Mouse (Mus musculus) cerebellum, adult 2 months (tissue): ENCODE measurements around the gene Slc4a4. TPM values are rescaled to one million over a fixed set of nuclear protein-coding genes. Genes with fewer than 3 reads are reported as not detected.

Experiments
- DNase-seq, 2 experiments: peaks; one replicate each; pipeline ENCODE4 v3.0.0; 2021
- H3K27ac ChIP-seq: fragments of 200-500 bp; 2 replicates; pipeline ENCODE4 v1.5.1; 2012; ENCODE audit warnings: low read length, control low read depth, inconsistent platforms; ENCODE audit not compliant: insufficient read depth
- H3K27me3 ChIP-seq: fragments of 200-500 bp; 2 replicates; pipeline ENCODE4 v1.6.1; 2012; ENCODE audit warnings: inconsistent platforms, mild to moderate bottlenecking, low read length, moderate library complexity; ENCODE audit not compliant: control insufficient read depth, insufficient read depth
- H3K4me1 ChIP-seq: fragments of 200-500 bp; 2 replicates; pipeline ENCODE4 v1.6.1; 2011; ENCODE audit warnings: low read length; ENCODE audit not compliant: control insufficient read depth, insufficient read depth
- H3K4me3 ChIP-seq: fragments of 200-500 bp; replicated peaks from 2 replicates; pipeline ENCODE3; 2011; ENCODE audit warnings: mild to moderate bottlenecking, low read depth, low read length, control low read depth; ENCODE audit not compliant: insufficient read depth
- CTCF ChIP-seq: fragments of 200-500 bp; IDR thresholded peaks from 2 replicates; pipeline ENCODE4 v1.5.1; 2011; ENCODE audit warnings: low read depth, mild to moderate bottlenecking, control low read depth, low read length, moderate library complexity, borderline replicate concordance; ENCODE audit not compliant: insufficient read depth
- POLR2A ChIP-seq: fragments of 200-500 bp; IDR thresholded peaks from 2 replicates; pipeline ENCODE4 v1.6.1; 2011; ENCODE audit warnings: low read length, control low read depth, borderline replicate concordance; ENCODE audit not compliant: insufficient read depth
- WGBS: fragments of 180-500 bp; shearing (Covaris S2); methylation state at CpG from one replicate; pipeline ENCODE4 v1.1.7; 2018; 5-methylcytosine and 5-hydroxymethylcytosine counted together
- polyA plus RNA-seq: library from polyadenylated mRNA; depleted of rRNA; stranded (reverse); fragments of >200 nt; gene quantifications from 2 replicates; pipeline ENCODE4 v1.2.3, GENCODE M21; 2012

Slc4a4 gene
- polyA plus RNA-seq, 1 experiment = 118 TPM

DNA sequence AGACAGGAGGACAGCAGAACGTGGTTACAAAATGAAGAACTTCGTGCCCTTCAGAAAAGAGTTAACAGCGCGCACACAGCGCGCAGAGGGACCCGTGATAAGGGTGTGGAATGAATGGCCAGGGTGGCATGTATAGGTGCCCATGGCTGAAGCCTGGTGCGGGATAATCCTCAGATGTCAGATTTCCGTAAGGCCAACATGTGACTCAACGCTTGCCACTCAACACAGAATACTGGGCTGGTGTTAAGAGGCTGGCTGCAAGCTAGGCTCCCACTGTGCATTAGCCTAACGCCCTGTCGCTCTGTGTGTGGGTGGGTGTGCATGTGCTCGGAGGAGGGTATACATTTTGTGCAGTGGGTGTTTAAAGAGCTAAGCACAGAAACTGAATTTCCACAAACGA lies 47.3 kb downstream of the Slc4a4 start:
- H3K27me3 ChIP-seq = no peaks in the 10 kb centered on the region
- peaks cover 37% of the 10 kb centered on the region for H3K4me1 ChIP-seq
- no peak for TF ChIP-seq CTCF
- no peak for TF ChIP-seq POLR2A
- H3K27ac ChIP-seq = 0 out of 2 replicates have a peak overlapping the region, but pooled peaks have one; percentile 59
- no peak overlapping the region for H3K4me3 ChIP-seq
- 32% methylated on average over 14 of the region's 14 CpGs for WGBS
- peak in 1 of 2 experiments; percentile 41 for DNase-seq

- Histone ChIP-seq H3K27ac (no peak overlapping the region), H3K4me3 (no peak overlapping the region), H3K27me3 (no peaks in the 10 kb centered on the region), H3K4me1 (peaks cover 17% of the 10 kb centered on the region)
- no peak for DNase-seq
- no peak for TF ChIP-seq CTCF
- TF ChIP-seq POLR2A = no peak
- 87% methylated on average over 1 of the region's 1 CpGs for WGBS
Measured at GRCm38 (mm10) chr5:88938208-88938607, 51.6 kb downstream of the Slc4a4 start.

GRCm38 (mm10) chr5:88939151-88939550 lies 52.5 kb downstream of the Slc4a4 start:
- Histone ChIP-seq H3K27me3 (no peaks in the 10 kb centered on the region), H3K4me3 (no peak overlapping the region), H3K27ac (no peak overlapping the region), H3K4me1 (peaks cover 10% of the 10 kb centered on the region)
- DNase-seq = no peak
- 54% methylated on average over 6 of the region's 6 CpGs for WGBS
- no peak for TF ChIP-seq CTCF
- TF ChIP-seq POLR2A = no peak

DNA sequence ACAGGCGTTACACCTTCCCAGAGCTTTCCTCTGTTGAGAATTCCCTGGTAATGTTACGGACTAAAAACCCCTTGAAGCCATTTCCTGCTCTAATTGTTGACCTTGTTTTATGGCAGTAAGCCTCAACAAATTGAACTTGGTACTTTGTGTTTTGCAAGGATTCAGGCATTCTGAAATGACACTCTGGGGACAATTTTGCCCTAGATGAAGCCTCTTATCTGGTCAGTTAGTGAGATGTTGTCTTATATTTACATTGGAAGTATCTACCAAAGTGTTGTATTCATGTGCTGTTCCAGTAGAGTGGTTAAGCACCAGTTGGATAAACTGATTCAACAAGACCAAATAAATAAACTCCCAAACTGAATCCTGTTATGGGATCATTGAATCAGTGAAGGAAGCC lies 53.2 kb downstream of the Slc4a4 start:
- WGBS = 72% methylated on average over 2 of the region's 2 CpGs
- peaks cover 6% of the 10 kb centered on the region for H3K4me1 ChIP-seq
- no peaks in the 10 kb centered on the region for H3K27me3 ChIP-seq
- no peak overlapping the region for H3K27ac ChIP-seq
- TF ChIP-seq POLR2A (no peak), CTCF (no peak)
- H3K4me3 ChIP-seq = no peak overlapping the region
- DNase-seq = no peak

DNA sequence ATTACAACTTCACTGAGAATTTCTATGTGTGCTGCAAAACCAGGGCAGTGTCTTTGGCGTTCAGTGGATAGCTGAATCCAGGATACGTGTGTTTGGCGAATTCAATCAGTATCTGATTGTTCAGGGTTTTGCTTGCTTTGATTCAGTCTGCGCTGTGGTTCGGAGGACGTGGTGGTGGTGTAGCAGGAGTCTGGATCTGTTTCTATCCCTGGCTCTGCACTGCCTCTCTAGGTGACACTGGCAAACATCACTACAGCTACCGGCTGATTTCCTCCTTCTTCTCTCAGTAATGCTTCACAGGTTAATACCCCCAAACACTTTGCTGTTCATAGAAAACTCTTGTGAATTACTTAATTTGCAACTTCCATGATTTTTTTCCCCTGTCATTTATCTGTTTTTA lies 55.3 kb downstream of the Slc4a4 start:
- WGBS = 45% methylated on average over 7 of the region's 7 CpGs
- H3K27me3 ChIP-seq = no peaks in the 10 kb centered on the region
- no peak overlapping the region for H3K27ac ChIP-seq
- H3K4me1 ChIP-seq = peaks cover 14% of the 10 kb centered on the region
- no peak overlapping the region for H3K4me3 ChIP-seq
- DNase-seq = no peak
- TF ChIP-seq CTCF (peak; percentile 23; the same call in 1 of the 2 replicates), POLR2A (no peak)

DNA sequence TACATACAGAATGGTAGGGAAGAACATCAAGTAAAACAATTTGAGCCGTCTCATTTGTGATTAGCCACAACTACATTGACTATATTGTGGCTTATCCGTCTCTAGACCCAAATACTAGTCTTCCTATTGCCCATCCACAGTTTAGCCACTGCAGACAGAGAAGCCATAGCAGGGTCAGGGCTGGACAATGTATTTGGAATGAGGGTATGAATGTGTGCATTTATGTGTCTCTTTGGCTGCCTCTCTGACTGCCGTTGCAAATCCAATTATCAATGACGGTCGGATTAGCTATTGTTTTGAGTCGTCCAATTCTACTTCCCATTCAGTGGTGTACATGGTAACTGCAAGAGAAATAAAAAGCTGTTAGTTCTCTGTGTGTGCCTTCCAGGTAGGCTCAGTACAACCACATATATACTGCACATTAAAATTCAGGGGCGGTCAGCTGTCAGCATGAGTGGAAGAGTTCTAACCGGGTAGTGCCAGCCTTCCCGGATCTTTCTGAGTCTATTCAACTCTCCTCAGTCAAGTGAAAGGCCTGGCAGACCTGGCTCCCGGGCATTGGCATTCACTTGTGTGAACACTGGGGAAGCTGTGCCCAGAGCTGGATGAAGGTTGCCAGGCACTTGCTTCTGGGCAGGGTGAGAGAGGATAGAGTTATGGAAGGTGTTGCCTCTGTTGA lies 59.2 kb downstream of the Slc4a4 start:
- H3K4me1 ChIP-seq = peaks cover 21% of the 10 kb centered on the region
- 24% methylated on average over 10 of the region's 10 CpGs for WGBS
- peak; percentile 59 to 72 for DNase-seq
- H3K27me3 ChIP-seq = no peaks in the 10 kb centered on the region
- no peak overlapping the region for H3K4me3 ChIP-seq
- H3K27ac ChIP-seq = no peak overlapping the region
- no peak for TF ChIP-seq POLR2A
- no peak for TF ChIP-seq CTCF

DNA sequence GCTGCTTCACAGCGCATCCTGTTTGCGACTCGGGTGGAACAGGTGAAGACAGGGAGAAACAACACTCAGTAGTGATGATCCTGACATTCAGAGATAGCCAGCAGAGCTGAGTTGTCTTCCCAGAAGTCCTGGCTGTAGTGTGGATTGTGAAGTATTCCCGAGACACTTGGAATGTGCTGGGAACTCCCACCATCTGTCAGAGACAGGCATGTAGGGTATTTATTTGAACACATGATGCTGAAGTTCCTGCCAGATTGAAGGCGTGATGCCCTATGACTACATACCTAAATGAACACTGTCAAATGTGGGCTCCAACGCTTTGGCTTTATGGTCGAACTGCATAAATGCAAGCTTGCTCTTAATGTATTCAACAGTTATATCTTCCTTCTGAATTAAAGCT lies 63.7 kb downstream of the Slc4a4 start:
- no peaks in the 10 kb centered on the region for H3K27me3 ChIP-seq
- WGBS = 34% methylated on average over 7 of the region's 7 CpGs
- H3K27ac ChIP-seq = no peak overlapping the region
- no peak overlapping the region for H3K4me3 ChIP-seq
- H3K4me1 ChIP-seq = peaks cover 19% of the 10 kb centered on the region
- TF ChIP-seq POLR2A = no peak
- no peak for TF ChIP-seq CTCF
- peak in 1 of 2 experiments; percentile 38 for DNase-seq
